Mouse (Mus musculus): ENCODE data around the gene Morn4. TPM values are rescaled to one million over a fixed set of nuclear protein-coding genes. Genes with fewer than 3 reads are reported as not detected.

The Morn4 gene
- total RNA-seq, 2 experiments from 2014 or later: 2.2 to 4.4 TPM

- DNase-seq: no peak
- intact Hi-C loops (cut with DNase I): no loop called here
- Histone ChIP-seq H3K4me3 (no peak within 1 kb of the TSS), H3K27ac (no peak within 1 kb of the TSS)
- no peak for TF ChIP-seq CTCF (IDR thresholded peaks at IDR 0.05)
Measured at GRCm38 (mm10) chr19:42051948-42052347, 34.2 kb downstream of the Morn4 start, which contains the start of gene 4933411K16Rik. 4933411K16Rik (plus strand) TSS chr19:42052248.

GRCm38 (mm10) chr19:42051351-42051750 is 34.8 kb downstream of the Morn4 start:
- intact Hi-C loops (cut with DNase I): no loop called here
- Histone ChIP-seq H3K4me3 (no peak overlapping the region), H3K27ac (no peak overlapping the region)
- no peak for DNase-seq
- TF ChIP-seq CTCF (IDR thresholded peaks at IDR 0.05): no peak

GRCm38 (mm10) chr19:42050251-42050650 is 35.9 kb downstream of the Morn4 start:
- no peak for TF ChIP-seq CTCF (IDR thresholded peaks at IDR 0.05)
- H3K27ac ChIP-seq: no peak overlapping the region
- no peak overlapping the region for H3K4me3 ChIP-seq
- intact Hi-C loops (cut with DNase I): no loop called here
- no peak for DNase-seq

GRCm38 (mm10) chr19:42045269-42046102 is 40.7 kb downstream of the Morn4 start, which contains the start of gene Hoga1:
Hoga1 (plus strand) TSS chr19:42045610.
- intact Hi-C loops (cut with DNase I): no loop called here
- peak; percentile 79 for TF ChIP-seq CTCF (IDR thresholded peaks at IDR 0.05)
- DNase-seq: peak; percentile 89
- peak within 1 kb of the TSS; percentile 77 for H3K4me3 ChIP-seq
- H3K27ac ChIP-seq: peak within 1 kb of the TSS; percentile 87

GRCm38 (mm10) chr19:42043988-42044387 is 42.2 kb downstream of the Morn4 start:
- Histone ChIP-seq H3K4me3 (no peak overlapping the region), H3K27ac (no peak overlapping the region)
- DNase-seq: no peak
- no peak for TF ChIP-seq CTCF (IDR thresholded peaks at IDR 0.05)
- intact Hi-C loops (cut with DNase I): no loop called here

GRCm38 (mm10) chr19:42038310-42038709 is 47.8 kb downstream of the Morn4 start:
- Histone ChIP-seq H3K27ac (no peak overlapping the region), H3K4me3 (no peak overlapping the region)
- intact Hi-C loops (cut with DNase I): loop anchor here (5.0 kb wide), 2 partner anchors 114 to 129 kb away; no protein-coding TSS in a partner anchor
- peak; percentile 11 for DNase-seq
- TF ChIP-seq CTCF (IDR thresholded peaks at IDR 0.05): no peak

- Histone ChIP-seq H3K4me3 (peak overlapping the region; percentile 38), H3K27ac (peak overlapping the region; percentile 77)
- DNase-seq: peak; percentile 50
- no peak for TF ChIP-seq CTCF (IDR thresholded peaks at IDR 0.05)
- intact Hi-C loops (cut with DNase I): loop anchor here (5.0 kb wide), 2 partner anchors 115 to 130 kb away; no protein-coding TSS in a partner anchor
Measured at GRCm38 (mm10) chr19:42037167-42037702, 48.9 kb downstream of the Morn4 start.

- Histone ChIP-seq H3K4me3 (peak overlapping the region; percentile 38), H3K27ac (peak overlapping the region; percentile 77)
- peak; percentile 41 for DNase-seq
- intact Hi-C loops (cut with DNase I): loop anchor here (5.0 kb wide), 2 partner anchors 116 to 131 kb away; no protein-coding TSS in a partner anchor
- no peak for TF ChIP-seq CTCF (IDR thresholded peaks at IDR 0.05)
Measured at GRCm38 (mm10) chr19:42036357-42036756, 49.8 kb downstream of the Morn4 start.

- peak; percentile 96 for TF ChIP-seq CTCF (IDR thresholded peaks at IDR 0.05)
- H3K27ac ChIP-seq: peak within 1 kb of the TSS; percentile 77
- peak within 1 kb of the TSS; percentile 38 for H3K4me3 ChIP-seq
- DNase-seq: peak; percentile 91
- intact Hi-C loops (cut with DNase I): loop anchor here (1.0 to 5.0 kb wide), 3 partner anchors 34 to 132 kb away; no protein-coding TSS in a partner anchor
Measured at GRCm38 (mm10) chr19:42035456-42036248, 50.5 kb downstream of the Morn4 start, which contains the start of gene Ankrd2. Ankrd2 (plus strand) TSS chr19:42036000.

- peak overlapping the region; percentile 77 for H3K27ac ChIP-seq
- peak; percentile 22 for DNase-seq
- peak overlapping the region; percentile 34 for H3K4me3 ChIP-seq
- TF ChIP-seq CTCF (IDR thresholded peaks at IDR 0.05): no peak
- intact Hi-C loops (cut with DNase I): loop anchor here (1.0 to 5.0 kb wide), 3 partner anchors 34 to 132 kb away; no protein-coding TSS in a partner anchor
Measured at GRCm38 (mm10) chr19:42034881-42035455, 51.2 kb downstream of the Morn4 start.

- intact Hi-C loops (cut with DNase I): no loop called here
- DNase-seq: peak; percentile 46
- no peak for TF ChIP-seq CTCF (IDR thresholded peaks at IDR 0.05)
- Histone ChIP-seq H3K27ac (peak overlapping the region; percentile 77), H3K4me3 (no peak overlapping the region)
Measured at GRCm38 (mm10) chr19:42034146-42034775, 51.9 kb downstream of the Morn4 start.

Measured in gastrocnemius, adult 2 months (tissue).